Mouse (Mus musculus) splenic B cell, adult 2 months (primary cell): Measurements from ENCODE around the gene Phip.

Experiments used
- DNase-seq: peaks from one replicate; pipeline ENCODE4 v3.0.0-alpha.2; 2011; ENCODE audit warnings: low read depth, low spot score
- H3K27me3 ChIP-seq: 2 replicates; pipeline ENCODE4 v1.6.1; 2012; ENCODE audit warnings: mild to moderate bottlenecking, low read length, moderate library complexity, mixed read lengths; ENCODE audit not compliant: control insufficient read depth, poor library complexity, insufficient read depth, severe bottlenecking
- H3K36me3 ChIP-seq: 2 replicates; pipeline ENCODE4 v1.6.1; 2012; ENCODE audit warnings: mild to moderate bottlenecking, low read length, moderate library complexity, mixed read lengths; ENCODE audit not compliant: control insufficient read depth, poor library complexity, insufficient read depth, severe bottlenecking

Gene Phip

DNA sequence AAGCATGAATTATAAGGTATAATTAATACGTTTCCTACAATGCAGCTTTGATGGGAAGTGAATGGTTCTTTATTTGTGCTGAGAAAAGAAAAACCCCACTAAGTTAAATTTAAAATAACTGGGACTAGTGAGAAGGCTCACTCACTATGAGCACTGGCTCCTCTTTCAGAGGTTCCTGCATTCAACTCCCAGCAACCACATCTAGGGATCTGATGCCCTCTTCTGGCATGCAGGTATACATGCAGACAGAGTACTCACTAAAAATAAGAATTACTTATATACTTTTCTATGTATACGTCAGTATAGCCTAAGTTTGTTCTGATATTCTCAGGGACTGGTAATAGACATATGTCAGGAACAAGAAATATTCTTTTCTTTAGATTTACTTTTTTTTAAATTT is 121.3 kb downstream of the Phip start:
- Histone ChIP-seq H3K36me3 (no peaks in the 10 kb centered on the region), H3K27me3 (no peaks in the 10 kb centered on the region)
- DNase-seq, result peak; percentile 45

DNA sequence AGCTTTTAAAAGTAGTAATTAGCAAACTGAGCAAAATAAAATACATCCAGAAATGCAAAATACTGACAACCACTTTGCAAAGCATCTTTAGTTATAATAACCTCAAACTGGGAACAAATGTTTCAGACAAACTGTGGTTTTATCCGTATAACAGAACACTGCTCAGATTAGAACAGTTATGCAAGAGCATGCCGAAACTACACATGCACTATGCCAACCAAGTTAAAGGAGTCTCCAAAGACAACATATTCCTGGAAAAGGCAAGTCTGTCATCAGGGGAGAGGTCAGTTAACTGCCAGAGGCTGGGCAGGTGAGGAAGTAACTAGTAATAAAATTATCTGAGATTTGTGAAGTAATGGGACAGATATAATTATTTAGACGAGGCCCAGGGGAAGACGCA is 132.6 kb downstream of the Phip start:
- Histone ChIP-seq H3K27me3 (no peaks in the 10 kb centered on the region), H3K36me3 (no peaks in the 10 kb centered on the region)
- no peak for DNase-seq

DNA sequence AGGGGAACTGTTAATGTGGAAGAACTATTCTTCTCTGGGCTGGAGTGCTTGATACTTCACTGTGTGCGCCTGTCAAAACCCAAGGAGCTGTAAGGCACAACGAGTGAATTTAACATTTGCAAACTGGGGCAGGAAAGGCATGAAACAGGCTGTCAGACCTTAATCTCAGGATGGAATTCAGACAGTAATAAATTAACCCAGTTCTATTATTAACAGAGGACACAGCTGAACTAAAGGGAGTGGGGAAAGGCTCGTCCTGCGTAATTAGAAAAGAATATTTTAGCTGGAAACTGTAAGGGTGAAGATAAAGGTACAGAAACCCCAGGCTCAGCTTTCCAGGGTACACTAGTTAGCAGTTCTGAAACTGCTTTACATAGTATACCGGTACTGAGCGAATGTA is 139.4 kb downstream of the Phip start:
- H3K27me3 ChIP-seq, result no peaks in the 10 kb centered on the region
- no peak for DNase-seq

DNA sequence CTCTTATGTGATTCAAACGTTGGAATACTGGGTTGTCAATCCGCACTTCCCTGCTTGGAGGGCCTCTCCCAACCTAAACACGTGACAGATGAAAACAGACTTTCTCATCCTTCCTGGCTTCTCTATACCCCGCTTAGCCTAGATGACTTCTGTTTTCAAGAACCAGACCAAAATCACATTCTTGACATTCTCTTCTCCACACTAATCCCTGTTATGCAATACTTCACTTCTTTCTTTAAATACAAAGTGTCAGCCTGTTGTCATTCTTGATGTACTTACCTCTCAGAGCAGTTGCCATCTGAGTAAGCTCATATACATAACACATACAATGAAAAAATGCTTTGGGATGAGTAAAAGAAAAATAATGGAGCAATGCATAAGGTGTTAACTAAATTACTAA is 143.4 kb downstream of the Phip start:
- Histone ChIP-seq H3K27me3 (no peaks in the 10 kb centered on the region), H3K36me3 (no peaks in the 10 kb centered on the region)
- DNase-seq, result no peak

More for the DNA sequence above, 139.4 kb downstream of the Phip start:
- H3K36me3 ChIP-seq, result no peaks in the 10 kb centered on the region

DNA sequence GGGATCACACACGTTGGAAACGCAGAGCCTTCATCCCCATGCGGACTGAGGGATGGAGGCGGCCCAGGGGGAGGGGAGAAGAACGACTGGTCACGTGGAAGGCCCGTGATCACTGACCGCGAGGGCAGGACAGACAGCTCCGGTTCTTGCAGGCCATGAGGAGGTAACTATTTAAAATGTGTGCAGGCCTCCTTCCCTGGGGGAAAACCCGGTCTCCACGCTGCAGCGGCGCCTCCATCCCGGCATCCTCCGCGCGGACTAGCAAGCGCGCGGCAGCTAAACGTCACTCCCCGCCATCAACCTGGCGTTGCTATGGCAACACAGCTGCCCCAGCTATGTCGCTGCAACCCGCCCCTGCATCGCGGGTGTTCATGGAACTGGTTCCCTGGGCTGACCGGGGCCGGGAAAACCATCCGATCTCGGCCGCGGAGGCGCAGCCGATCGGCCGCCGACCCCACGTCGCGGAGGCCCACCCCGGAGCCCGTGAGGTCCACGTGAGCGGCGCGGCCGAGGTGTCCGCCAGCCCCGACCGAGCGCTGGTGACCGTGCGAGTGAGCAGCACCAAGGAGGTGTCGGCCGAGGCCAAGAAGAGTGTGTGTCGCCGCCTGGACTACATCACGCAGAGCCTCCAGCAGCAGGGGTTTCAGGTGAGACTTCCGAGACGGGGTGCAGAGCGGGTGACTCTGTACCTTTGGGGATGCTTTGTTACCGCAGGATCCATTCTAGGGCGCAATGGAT is 145.5 kb downstream of the Phip start:
- H3K27me3 ChIP-seq, result no peaks in the 10 kb centered on the region
- H3K36me3 ChIP-seq, result no peaks in the 10 kb centered on the region
- DNase-seq, result peak; percentile 95

DNA sequence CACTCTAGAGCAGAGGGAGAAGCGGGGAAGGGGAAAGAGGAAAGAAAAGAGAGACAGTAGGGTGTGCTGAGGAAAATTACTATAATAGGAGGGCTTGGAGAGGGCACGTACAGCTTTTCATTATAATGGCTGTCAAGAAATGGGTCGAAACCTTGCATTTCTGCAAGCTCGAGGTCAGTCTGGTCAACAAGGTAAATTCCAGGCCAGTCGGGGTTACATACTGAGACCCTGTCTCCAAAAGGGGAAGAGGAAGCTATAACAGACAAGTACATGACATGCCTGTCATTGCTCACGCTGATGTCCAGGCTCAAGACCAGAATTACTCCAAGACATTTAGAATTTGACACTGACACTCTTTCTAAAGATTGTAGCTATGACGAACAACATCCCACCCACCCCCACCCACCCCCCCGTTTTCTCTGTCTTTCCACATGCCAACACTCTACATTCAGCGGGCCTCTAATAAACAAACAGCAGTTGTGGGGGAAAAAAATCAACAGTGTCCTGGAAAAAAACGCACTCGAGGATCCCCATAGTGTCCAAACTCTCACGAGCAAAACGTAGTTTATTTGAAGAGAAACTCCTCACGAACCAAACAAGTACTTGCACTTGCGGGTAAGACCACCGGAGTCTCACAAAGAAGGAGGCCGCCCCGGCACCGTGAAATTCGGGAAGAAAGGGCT is 146.2 kb downstream of the Phip start, which contains the start of gene Irak1bp1:
Gene Irak1bp1, plus strand, starts transcription at position 534 of the 683 bp plus-strand sequence.
- peak; percentile 31 for DNase-seq
- Histone ChIP-seq H3K36me3 (no peaks in the 10 kb centered on the region), H3K27me3 (no peaks in the 10 kb centered on the region)

DNA sequence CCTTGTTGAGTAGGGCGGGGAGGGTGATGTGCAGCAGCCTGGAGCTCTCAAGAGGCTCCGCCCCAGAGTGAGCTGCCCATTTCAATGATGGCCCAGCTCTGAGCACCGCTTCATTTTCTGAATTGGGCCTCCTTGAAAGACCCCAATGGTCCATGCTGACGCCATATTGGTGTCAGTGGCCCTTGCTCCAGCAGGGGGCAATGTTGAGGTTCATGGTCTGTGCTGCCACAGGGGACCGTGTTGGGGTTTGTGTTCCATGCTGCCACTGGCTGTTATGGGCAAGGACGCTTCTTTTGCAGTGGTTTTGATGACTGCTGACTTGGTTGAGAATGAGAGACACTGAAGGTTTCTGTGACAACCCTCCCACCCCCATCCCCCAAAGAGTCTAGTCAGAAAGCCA is 148.9 kb downstream of the Phip start:
- Histone ChIP-seq H3K27me3 (no peaks in the 10 kb centered on the region), H3K36me3 (no peaks in the 10 kb centered on the region)
- no peak for DNase-seq
